Mouse (Mus musculus) spleen, adult 12 weeks (tissue): ENCODE data around the gene Ctsg.
"Not testable (repeated sequence)": the region's sequence is repeated elsewhere in the genome, so short reads cannot be mapped to it uniquely, and the experiment has no call there.

Source experiments
- DNase-seq: peaks from one replicate; pipeline ENCODE4 v3.0.0; 2022; ENCODE audit warnings: low spot score

The Ctsg gene

DNA sequence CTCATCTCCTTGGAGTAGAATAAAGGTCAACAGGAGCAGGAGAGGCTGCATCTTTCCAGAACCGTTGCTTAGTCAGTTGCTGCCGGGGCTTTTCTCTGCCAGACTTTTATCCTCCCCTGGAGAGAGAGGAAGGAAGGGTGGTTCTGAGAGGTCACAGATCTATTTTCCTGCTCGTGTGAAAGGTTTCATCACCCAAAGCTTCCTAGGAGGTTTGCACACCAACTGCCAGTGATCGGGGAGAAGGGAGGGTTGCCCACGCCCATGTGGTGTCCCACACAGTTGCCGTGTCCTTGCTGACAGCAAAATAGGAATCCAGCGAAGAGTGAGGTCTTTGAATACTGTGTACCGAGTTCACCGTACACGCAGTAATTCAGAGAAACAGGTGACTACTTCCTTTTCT, at the start of gene Ctsg:
Gene Ctsg, minus strand, starts transcription at position 189 of the 400 bp plus-strand sequence.
- no peak for DNase-seq

DNA sequence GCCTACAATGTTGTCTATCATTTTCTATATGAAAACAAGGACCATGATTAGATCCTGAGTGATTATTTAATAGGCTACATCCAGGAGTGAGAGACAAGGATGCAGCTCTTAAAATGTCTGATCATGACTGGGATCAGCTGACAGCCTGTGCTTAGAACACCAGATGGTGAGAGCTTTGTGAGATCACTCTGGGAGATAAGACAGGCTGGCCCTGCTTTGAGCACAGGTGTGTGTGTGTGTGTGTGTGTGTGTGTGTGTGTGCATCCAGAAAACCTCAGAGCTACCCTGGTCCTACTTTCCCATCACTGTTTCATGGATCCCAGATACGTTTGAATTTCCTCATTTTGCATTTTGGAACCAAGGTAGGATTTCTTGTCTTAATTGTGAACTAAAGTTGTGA, 31.3 kb upstream of the Ctsg start:
- DNase-seq = not testable (repeated sequence)

GRCm38 (mm10) chr14:56132508-56132907, 30.1 kb upstream of the Ctsg start, which contains the start of gene Gzmd:
Gene Gzmd, minus strand, starts transcription at chr14:56132608.
- DNase-seq = not testable (repeated sequence)

DNA sequence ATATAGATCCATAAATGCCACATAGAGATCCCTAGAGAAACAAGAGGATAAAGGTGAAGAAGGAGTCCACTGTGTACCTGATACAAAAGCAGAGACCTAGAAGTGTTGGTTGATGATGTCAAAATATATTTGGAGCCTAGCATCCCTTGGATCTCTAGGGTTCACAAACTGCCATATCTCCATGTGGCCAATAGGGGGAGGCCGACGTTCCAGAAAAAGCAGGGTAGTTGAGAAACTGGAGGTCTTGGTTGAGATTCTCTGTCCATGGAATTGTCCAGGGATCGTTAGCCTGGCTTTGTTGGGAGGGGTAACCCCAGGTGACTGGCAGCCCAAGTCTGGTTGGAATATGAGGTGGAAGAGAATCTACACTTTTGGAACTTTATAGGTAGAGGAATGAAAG, 26.0 kb upstream of the Ctsg start:
- DNase-seq = no peak

- DNase-seq = no peak
Measured at GRCm38 (mm10) chr14:56123516-56123915, 21.1 kb upstream of the Ctsg start.

DNA sequence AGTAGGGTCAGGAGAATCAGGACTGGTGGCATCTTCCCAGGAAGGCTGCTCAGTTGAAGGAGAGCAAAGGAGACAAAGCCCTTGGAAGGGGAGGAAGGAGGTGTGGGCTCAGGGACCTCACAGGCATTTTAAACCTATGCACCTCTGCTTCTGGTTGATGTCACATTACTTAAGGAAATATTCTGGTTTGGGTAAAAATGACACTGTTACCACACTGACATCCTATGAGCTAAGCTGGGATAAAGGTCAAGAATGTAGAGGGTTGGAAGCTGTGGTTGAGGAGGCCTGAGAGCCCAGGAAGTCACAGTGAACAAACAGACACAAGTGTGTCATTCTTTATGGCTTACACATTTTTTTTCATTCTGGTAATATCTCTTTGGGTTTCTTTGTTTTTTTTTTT, 18.2 kb upstream of the Ctsg start, which contains the start of gene Gzme:
Gene Gzme, minus strand, starts transcription at position 101 of the 400 bp plus-strand sequence.
- no peak for DNase-seq

- DNase-seq = not testable (repeated sequence)
Measured at GRCm38 (mm10) chr14:56115531-56116310, 13.3 kb upstream of the Ctsg start.

DNA sequence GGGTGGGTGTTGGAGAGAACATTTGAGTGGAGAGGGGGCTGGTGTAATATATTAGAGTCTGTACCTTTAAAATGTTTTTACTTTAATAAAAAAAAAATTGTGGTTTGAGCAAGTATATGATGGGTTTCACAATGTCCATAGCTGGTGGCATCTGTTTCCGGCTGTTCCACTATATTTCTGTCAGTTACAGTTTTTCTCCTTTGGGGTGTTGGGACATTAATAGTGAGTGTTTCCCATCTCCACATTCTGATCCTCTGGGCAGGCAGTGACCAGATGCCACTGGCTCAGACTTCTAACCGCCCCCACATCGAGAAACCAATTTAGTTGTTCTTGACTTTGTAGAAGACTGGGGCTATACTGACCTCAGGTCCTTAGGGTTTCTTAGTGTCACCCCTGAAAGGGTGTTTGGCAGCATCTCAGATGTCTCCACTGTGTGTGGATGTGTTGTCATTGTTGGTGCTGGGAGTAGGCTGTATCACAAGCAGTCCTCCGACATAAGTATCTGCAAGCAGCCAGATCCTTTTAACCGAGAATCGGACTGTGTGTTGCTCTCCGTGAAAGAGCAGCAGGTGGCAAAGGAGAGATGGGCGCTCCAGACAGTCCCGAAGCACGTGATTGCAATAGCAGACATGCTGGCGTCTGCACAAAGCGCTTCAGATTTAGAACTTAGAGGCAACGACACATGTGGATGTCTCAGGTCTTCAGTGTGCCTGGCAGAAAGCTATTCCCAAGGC, 3.2 kb upstream of the Ctsg start:
- DNase-seq = no peak

DNA sequence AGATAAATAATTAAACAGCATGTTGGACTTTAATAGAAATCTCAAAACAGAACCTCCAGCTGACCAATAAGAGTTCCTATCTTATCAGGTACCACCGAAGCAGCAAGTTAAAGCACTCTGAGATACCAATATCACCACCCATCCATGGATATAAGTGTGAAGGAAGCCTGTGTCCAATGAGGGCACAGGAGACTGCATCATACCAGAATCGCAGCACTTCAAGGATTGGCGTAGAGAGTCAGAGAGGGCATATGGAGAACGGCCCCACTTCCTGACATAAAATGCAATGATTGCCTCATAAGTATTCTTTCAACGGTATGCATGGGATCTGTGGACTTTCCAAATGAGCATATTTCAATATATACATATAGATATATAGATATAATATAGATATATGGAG, 2.6 kb upstream of the Ctsg start:
- no peak for DNase-seq

GRCm38 (mm10) chr14:56103452-56103851, 1.1 kb upstream of the Ctsg start:
- no peak for DNase-seq

DNA sequence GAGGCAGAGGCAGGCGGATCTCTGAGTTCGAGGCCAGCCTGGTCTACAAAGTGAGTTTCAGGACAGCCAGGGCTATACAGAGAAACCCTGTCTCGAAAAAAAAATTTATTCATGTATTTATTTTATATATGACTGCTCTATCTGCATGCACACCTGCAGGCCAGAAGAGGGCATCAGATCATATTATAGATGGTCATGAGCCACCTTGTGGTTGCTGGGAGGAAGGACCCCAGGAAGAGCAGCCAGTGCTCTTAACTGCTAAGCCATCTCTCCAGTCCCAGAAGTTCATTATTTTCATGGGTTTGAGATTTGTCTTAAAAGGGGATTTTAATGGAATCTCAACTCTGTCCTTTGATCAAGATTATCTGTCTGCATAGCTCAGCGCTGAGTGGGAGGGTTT, 3.4 kb downstream of the Ctsg start:
- no peak for DNase-seq

DNA sequence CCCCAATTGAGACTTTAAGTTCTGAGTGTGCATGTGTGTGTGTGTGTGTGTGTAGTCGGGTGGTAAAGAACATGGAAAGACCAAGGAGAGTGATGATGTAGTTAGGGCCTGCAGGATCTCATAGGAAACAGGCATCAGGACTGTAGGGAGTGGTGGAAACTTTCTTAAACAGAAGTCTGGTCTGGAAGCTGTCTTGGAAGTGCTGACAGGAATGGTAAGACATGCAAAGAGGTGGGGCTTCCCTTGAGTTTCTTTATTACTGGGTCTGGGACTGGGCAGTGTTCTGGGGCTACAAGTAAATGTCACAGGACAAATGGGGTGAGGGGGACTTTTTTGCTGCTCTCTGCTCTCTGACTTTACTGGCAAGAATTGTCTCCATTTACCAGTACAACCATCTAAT, 4.8 kb downstream of the Ctsg start:
- DNase-seq = no peak

DNA sequence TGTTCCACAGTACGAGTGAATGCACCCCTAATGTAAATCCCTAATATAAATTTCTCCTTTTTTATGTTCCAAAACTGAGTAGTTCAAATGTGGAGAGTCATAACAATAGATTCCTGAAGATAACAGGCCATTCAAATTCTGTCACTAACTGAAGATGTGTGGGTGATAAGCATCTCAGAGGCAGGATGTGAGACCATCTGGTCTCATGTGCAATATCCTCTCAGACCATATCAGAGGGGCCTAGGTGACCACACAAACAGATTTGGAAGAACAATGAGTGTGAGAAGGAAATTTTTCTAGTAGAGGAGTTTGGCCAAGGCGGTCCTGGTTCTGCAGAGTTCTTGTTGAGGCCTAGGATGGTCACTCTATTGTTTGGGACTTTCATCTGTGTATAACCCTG, 9.0 kb downstream of the Ctsg start:
- DNase-seq = no peak

GRCm38 (mm10) chr14:56086711-56087110, 15.7 kb downstream of the Ctsg start:
- DNase-seq = no peak

DNA sequence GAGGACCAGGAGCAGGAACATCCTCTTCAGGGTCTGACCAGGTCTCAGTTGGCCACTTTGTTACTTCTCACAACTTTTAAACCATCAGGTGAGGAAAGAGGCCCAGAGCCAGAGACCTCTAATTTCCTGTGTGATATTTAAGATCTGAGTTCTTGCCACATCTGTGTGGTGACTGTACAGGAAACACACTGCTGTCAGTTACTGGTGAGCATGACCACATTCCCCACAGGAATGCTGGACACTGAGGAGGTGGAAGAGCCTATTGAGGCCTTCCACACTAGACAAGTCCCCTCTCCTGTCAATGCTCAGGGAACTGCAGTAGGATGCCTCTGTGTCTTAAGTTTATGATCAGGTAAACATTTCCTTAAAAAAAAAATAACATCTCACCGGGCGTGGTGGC, 17.2 kb downstream of the Ctsg start, which contains the start of gene Mcpt8:
Gene Mcpt8, minus strand, starts transcription at position 107 of the 400 bp plus-strand sequence.
- DNase-seq = no peak

- no peak for DNase-seq
Measured at GRCm38 (mm10) chr14:56082016-56082415, 20.4 kb downstream of the Ctsg start.

DNA sequence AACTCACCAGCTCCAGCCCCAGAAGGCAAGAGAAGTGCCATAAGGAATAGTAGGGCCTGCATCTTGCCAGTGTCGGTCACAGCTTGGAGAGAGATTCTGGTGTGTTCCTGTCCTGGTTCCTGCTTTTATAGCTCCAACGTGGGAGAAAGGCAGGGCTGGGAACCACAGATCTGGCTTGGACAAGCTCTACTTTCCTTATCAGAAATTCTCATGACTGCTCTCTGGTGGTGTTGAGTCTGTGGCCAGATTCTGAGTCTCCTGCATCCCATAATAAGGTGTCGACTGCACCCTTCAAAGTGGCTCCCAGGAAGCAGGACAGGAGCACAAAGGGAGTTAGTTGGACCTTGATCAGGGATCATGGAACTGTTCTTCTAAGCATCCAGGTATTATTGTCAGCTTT, 40.2 kb downstream of the Ctsg start, which contains the start of gene Mcpt4:
Gene Mcpt4, minus strand, starts transcription at position 101 of the 400 bp plus-strand sequence.
- not testable (repeated sequence) for DNase-seq

DNA sequence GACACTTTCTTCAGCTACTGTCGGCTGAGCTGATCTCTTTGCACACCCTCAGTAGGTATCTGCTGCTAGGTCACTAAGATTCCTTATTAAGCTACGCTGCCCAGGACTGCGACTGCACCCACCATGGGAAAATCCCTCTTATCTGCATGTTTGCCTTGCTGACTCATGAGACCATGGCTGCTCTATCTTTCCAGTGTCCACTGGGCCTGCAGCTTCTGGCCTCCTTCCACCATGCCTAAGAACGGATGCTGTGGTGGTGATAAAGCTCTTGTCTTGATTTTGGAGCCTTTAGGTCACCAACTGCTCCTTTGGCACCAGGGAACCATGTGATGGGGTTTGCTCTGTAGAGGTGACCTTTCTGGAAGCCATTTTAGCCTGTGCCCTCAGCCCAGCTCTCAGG, 44.7 kb downstream of the Ctsg start:
- no peak for DNase-seq

- DNase-seq = no peak
Measured at GRCm38 (mm10) chr14:56055408-56055807, 47.0 kb downstream of the Ctsg start.
